Mouse (Mus musculus) kidney, postnatal 0 days (tissue): ENCODE measurements around the gene Lrrc3. TPM values are rescaled to one million over a fixed set of nuclear protein-coding genes. Genes with fewer than 3 reads are reported as not detected.

Experiments
- ATAC-seq: fragments of 200-750 bp; cut with Nextera tagmentation; replicated peaks from 2 replicates; pipeline ENCODE4 v1.8.0; 2017; ENCODE audit warnings: low read depth, moderate number of reproducible peaks, moderate TSS enrichment, moderate library complexity; ENCODE audit not compliant: low FRiP score
- DNase-seq: peaks from one replicate; pipeline ENCODE4 v3.0.0-alpha.2; 2016; ENCODE audit warnings: low spot score
- H3K27ac ChIP-seq: fragments of 300-500 bp; sonication (generic); 2 replicates; pipeline ENCODE4 v1.5.1; 2014; ENCODE audit warnings: mild to moderate bottlenecking
- H3K27me3 ChIP-seq: fragments of 300-500 bp; sonication (generic); 2 replicates; pipeline ENCODE4 v1.6.1; 2014; ENCODE audit warnings: low read length, mixed read lengths; ENCODE audit not compliant: insufficient read depth
- H3K36me3 ChIP-seq: fragments of 300-500 bp; sonication (generic); 2 replicates; pipeline ENCODE4 v1.6.1; 2014; ENCODE audit warnings: low read length, mixed read lengths; ENCODE audit not compliant: insufficient read depth
- H3K4me1 ChIP-seq: fragments of 300-500 bp; sonication (generic); replicated peaks from 2 replicates; pipeline ENCODE4 v1.6.1; 2014; ENCODE audit warnings: antibody characterized with exemption, low read length, mixed read lengths; ENCODE audit not compliant: insufficient read depth
- H3K4me2 ChIP-seq: fragments of 300-500 bp; sonication (generic); 2 replicates; pipeline ENCODE4 v1.6.1; 2014; ENCODE audit warnings: mild to moderate bottlenecking, low read length, moderate library complexity, mixed read lengths
- H3K4me3 ChIP-seq: fragments of 300-500 bp; sonication (generic); replicated peaks from 2 replicates; pipeline ENCODE4 v1.5.1; 2014; ENCODE audit warnings: low read depth, low read length
- H3K9ac ChIP-seq: fragments of 300-500 bp; sonication (generic); 2 replicates; pipeline ENCODE4 v1.6.1; 2014; ENCODE audit warnings: low read depth, low read length
- H3K9me3 ChIP-seq: fragments of 300-500 bp; sonication (generic); replicated peaks from 2 replicates; pipeline ENCODE4 v1.6.1; 2016; ENCODE audit warnings: low read length, inconsistent platforms, mixed read lengths
- CTCF ChIP-seq: IDR thresholded peaks from 2 replicates; pipeline ENCODE4 v1.5.1; 2016; ENCODE audit warnings: antibody characterized with exemption, low read depth, mild to moderate bottlenecking, moderate library complexity
- WGBS: fragments of 180-500 bp; shearing (Covaris S2); extraction: QIAGEN DNeasy Blood & Tissue Kit; methylation state at CpG from one replicate; pipeline ENCODE4 v1.1.7; 2014; 5-methylcytosine and 5-hydroxymethylcytosine counted together
- polyA plus RNA-seq: library from polyadenylated mRNA; unstranded; fragments of >200 nt; fragmentation: Nextera tagmentation; extraction: Ambion mirVana; gene quantifications from 2 replicates; pipeline ENCODE4 v1.2.1, GENCODE M21; 2015

Lrrc3 gene
- polyA plus RNA-seq, 1 experiment from 2014 or later = 2.9 TPM

DNA sequence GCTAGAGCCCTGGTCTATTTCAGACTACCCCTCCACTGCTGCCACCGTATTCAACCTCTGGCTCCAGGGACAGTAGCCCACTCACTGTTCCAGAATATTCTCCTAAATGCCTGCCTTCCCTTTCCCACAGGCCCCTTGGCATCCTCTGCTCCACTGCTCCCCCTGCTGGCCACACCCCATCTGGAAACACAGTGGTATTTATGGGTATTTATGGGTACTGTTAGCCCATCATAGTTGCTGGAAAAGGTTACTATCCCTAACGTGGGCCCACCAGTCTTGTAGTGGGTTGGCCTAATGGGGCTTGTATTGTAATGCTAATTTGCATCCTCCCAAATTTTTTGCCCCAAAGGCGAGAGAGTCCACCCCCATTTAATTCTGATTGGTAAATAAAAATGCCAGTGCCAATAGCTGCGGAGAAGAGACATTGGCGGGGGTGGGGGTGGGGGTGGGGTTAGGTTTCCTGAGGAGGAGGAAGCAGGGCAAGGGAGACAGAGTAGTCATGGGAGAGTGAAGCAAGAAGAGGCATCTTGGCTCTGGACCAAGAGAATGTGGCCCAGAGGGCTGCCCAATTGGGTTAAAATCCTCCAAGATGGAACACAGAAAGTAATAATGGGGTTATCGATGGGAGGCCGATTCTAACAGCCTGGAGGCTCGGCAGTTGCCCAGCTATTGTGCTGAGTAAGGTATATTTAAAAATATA is 14.4 kb upstream of the Lrrc3 start:
- Histone ChIP-seq H3K36me3 (no peaks in the 10 kb centered on the region), H3K27me3 (no peaks in the 10 kb centered on the region), H3K9me3 (no peaks in the 10 kb centered on the region), H3K4me3 (no peak overlapping the region), H3K4me1 (no peaks in the 10 kb centered on the region), H3K27ac (no peak overlapping the region), H3K9ac (no peak overlapping the region), H3K4me2 (no peak overlapping the region)
- peak; percentile 78 for TF ChIP-seq CTCF
- 67% methylated on average over 8 of the region's 8 CpGs for WGBS
- DNase-seq = peak; percentile 9
- no peak for ATAC-seq

DNA sequence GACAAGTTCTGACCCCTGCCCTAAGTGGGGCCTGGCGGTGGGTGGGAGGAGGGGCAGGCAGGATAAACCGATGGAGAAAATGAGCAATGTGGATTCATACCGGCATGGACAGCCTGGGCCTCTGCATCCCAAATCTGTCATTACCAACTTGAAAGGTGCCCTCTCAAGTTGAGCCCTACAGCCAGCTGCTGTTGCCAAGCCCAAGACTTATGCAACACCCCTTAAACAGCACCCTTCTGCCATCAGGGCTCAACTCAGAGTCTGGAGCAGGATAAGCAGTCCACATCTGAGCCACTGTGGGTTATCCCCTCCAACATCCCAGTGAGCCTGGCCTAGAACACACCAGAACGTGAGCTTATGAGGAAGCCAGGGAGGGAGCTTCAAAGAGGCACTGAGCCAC is 11.0 kb upstream of the Lrrc3 start:
- H3K27me3 ChIP-seq = no peaks in the 10 kb centered on the region
- no peak for DNase-seq
- no peak overlapping the region for H3K4me2 ChIP-seq
- H3K4me3 ChIP-seq = no peak overlapping the region
- 62% methylated on average over 4 of the region's 4 CpGs for WGBS
- no peaks in the 10 kb centered on the region for H3K36me3 ChIP-seq
- no peaks in the 10 kb centered on the region for H3K9me3 ChIP-seq
- H3K4me1 ChIP-seq = no peaks in the 10 kb centered on the region
- H3K9ac ChIP-seq = no peak overlapping the region
- TF ChIP-seq CTCF = no peak
- ATAC-seq = no peak
- H3K27ac ChIP-seq = no peak overlapping the region

DNA sequence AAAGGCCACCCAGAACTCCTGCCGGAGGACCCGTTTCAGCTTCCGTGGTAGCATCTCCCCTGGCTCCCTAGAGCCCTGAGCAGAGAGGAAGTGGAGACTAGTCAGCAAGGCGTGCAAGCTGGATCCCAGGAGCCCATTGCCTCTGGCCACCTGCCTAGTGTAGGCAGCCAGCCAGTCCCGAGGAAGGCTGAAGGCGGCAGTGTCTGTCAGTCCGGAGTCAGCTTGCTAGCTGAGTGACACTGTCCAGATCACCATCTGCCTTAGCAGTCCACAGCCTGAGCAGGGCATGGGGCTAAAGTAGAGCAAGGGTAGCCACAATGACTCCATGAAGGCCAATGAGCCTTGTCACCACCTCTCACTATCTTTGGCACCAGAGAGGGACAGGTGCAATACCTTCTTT is 10.3 kb upstream of the Lrrc3 start:
- ATAC-seq = no peak
- H3K36me3 ChIP-seq = no peaks in the 10 kb centered on the region
- DNase-seq = no peak
- H3K27ac ChIP-seq = no peak overlapping the region
- no peaks in the 10 kb centered on the region for H3K9me3 ChIP-seq
- H3K4me3 ChIP-seq = no peak overlapping the region
- WGBS = 65% methylated on average over 7 of the region's 7 CpGs
- H3K4me2 ChIP-seq = no peak overlapping the region
- no peaks in the 10 kb centered on the region for H3K4me1 ChIP-seq
- no peak for TF ChIP-seq CTCF
- no peaks in the 10 kb centered on the region for H3K27me3 ChIP-seq
- H3K9ac ChIP-seq = no peak overlapping the region

GRCm38 (mm10) chr10:77902894-77903715 is 769 bp upstream of the Lrrc3 start:
- Histone ChIP-seq H3K27ac (no peak overlapping the region), H3K4me1 (0 out of 2 replicates have a peak, but pooled peaks cover 2% of the 10 kb centered on the region), H3K9ac (peak overlapping the region; percentile 57; the same call in 1 of the 2 replicates), H3K9me3 (no peaks in the 10 kb centered on the region), H3K27me3 (no peaks in the 10 kb centered on the region), H3K4me3 (peak overlapping the region; percentile 62), H3K36me3 (no peaks in the 10 kb centered on the region), H3K4me2 (peak overlapping the region; percentile 93)
- WGBS = 5% methylated on average over 34 of the region's 35 CpGs
- no peak for TF ChIP-seq CTCF
- DNase-seq (peak; percentile 74), ATAC-seq (peak; percentile 88)

DNA sequence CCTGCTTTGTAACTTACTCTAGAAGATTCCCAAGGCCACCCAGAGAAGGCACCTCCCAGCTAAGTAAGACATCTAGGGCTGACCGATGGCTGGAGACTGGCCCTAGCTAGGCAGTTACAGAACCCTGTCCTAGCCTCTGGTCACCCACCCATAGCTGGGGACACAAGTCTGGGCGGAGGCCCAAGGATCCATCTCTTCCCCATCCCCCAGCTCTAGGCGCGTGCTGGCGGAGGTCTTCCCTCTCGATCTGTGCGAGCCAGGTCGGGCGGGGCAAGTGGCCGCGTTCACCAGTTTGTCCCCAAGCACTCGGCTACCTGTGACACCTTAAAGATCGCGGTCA is 495 bp downstream of the Lrrc3 start:
- no peaks in the 10 kb centered on the region for H3K27me3 ChIP-seq
- H3K4me1 ChIP-seq = 0 out of 2 replicates have a peak, but pooled peaks cover 2% of the 10 kb centered on the region
- WGBS = 2% methylated on average over 14 of the region's 14 CpGs
- H3K27ac ChIP-seq = no peak overlapping the region
- ATAC-seq (peak; percentile 7; the same call in 1 of the 2 replicates), DNase-seq (peak; percentile 27)
- no peaks in the 10 kb centered on the region for H3K36me3 ChIP-seq
- peak overlapping the region; percentile 93 for H3K4me2 ChIP-seq
- no peak for TF ChIP-seq CTCF
- peak overlapping the region; percentile 57; the same call in 1 of the 2 replicates for H3K9ac ChIP-seq
- no peaks in the 10 kb centered on the region for H3K9me3 ChIP-seq
- H3K4me3 ChIP-seq = peak overlapping the region; percentile 62

GRCm38 (mm10) chr10:77900903-77901818 is 1.2 kb downstream of the Lrrc3 start:
- Histone ChIP-seq H3K4me1 (0 out of 2 replicates have a peak, but pooled peaks cover 2% of the 10 kb centered on the region), H3K4me2 (peak overlapping the region; percentile 93; the same call in 1 of the 2 replicates), H3K9me3 (no peaks in the 10 kb centered on the region), H3K36me3 (no peaks in the 10 kb centered on the region), H3K27me3 (no peaks in the 10 kb centered on the region), H3K4me3 (peak overlapping the region; percentile 62), H3K27ac (no peak overlapping the region), H3K9ac (no peak overlapping the region)
- no peak for DNase-seq
- ATAC-seq = no peak
- WGBS = 83% methylated on average over 27 of the region's 27 CpGs
- TF ChIP-seq CTCF = no peak
